In the genomic region with DNA sequence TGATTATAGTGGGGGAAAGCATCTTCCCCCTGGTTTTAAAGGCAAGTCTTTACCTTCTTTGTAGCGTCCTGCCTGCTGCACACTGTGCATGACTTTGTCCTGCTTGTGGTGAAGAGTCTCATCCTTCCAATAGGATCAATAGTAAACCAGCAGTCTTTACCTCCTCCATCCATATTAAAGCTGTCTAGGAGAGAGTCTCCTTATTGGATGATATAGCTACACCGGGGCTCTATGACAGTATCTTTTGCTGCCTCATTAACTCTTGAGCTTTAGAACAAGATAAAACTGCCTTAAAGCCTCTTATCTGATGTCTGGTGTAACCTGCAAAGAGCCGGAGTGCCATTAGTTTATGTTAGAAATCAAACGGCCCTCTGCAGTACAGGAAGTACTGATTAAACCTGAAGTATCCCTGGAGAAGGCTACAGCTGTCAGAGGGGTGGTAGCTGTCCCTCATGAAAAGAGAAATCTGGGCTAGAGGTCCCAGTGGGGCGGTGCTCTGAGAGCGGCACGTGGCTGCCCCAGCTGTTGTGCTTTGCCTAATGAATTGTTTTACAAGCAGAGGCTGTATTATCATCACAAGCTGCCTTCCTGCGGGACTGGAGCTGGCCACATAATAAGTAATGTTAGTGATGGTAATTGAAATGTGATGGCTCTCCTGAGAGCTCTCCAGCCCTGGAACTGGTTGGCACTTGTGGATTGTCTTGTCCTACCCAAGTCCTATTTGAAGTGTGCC, we compare ENCODE assay signal across 7 mouse cellular contexts. TPM values are rescaled to one million over a fixed set of nuclear protein-coding genes. Genes with fewer than 3 reads are reported as not detected.
A peak's percentile ranks its signal among the peaks of the same experiment; 100 is the strongest.
DNase-seq lines count a peak whose midpoint lies in the region; ATAC-seq lines count a peak whose summit lies in the region.

No protein-coding gene starts in this region.

- H3K27ac ChIP-seq in brown adipose tissue, adult 24 weeks (replicated peaks; ENCODE audit: low read depth, low read length): peak overlapping the region; percentile 8; the same call in 1 of the 2 replicates
- no peak overlapping the region for H3K27ac ChIP-seq in embryonic facial prominence, embryonic 15.5 days (replicated peaks)
- H3K27ac ChIP-seq in hindbrain, embryonic 15.5 days (replicated peaks): peak overlapping the region; percentile 45; the same call in 1 of the 2 replicates

- ATAC-seq in embryonic facial prominence, embryonic 15.5 days (ENCODE audit: insufficient number of reproducible peaks, low FRiP score, low TSS enrichment, low read depth): peak; percentile 75; the same call in 1 of the 2 replicates
- ATAC-seq in hindbrain, embryonic 15.5 days (ENCODE audit: low FRiP score, low read depth): peak; percentile 73

- DNase-seq in lung, postnatal 4 days: peak; percentile 32 to 65
- no peak for DNase-seq in spleen, postnatal 10 days (ENCODE audit: low spot score in 2 of 2)
- DNase-seq in right cerebral cortex, postnatal 4 days: no peak
- no peak for DNase-seq in right cerebral cortex, postnatal 10 days (ENCODE audit: low spot score in 2 of 2)

- H3K9ac ChIP-seq in embryonic facial prominence, embryonic 15.5 days: no peak overlapping the region
- no peak overlapping the region for H3K9ac ChIP-seq in hindbrain, embryonic 15.5 days

- H3K4me2 ChIP-seq in embryonic facial prominence, embryonic 15.5 days (replicated peaks): no peak overlapping the region
- peak overlapping the region; percentile 8; the same call in 1 of the 2 replicates for H3K4me2 ChIP-seq in hindbrain, embryonic 15.5 days

- H3K9me3 ChIP-seq in embryonic facial prominence, embryonic 15.5 days (replicated peaks): no peaks in the 10 kb centered on the region
- H3K9me3 ChIP-seq in hindbrain, embryonic 15.5 days: no peaks in the 10 kb centered on the region

- H3K27me3 ChIP-seq in embryonic facial prominence, embryonic 15.5 days: no peaks in the 10 kb centered on the region
- peaks cover 28% of the 10 kb centered on the region for H3K27me3 ChIP-seq in hindbrain, embryonic 15.5 days

- 48% methylated on average over 8 of the region's 8 CpGs for WGBS in embryonic facial prominence, embryonic 15.5 days
- WGBS in hindbrain, embryonic 15.5 days: 19% methylated on average over 8 of the region's 8 CpGs

- peaks cover 3% of the 10 kb centered on the region for H3K4me1 ChIP-seq in brown adipose tissue, adult 24 weeks (ENCODE audit: control insufficient read depth, insufficient read depth, insufficient read length, low read length)
- peaks cover 3% of the 10 kb centered on the region; the same call in 1 of the 2 replicates for H3K4me1 ChIP-seq in embryonic facial prominence, embryonic 15.5 days
- peaks cover 10% of the 10 kb centered on the region for H3K4me1 ChIP-seq in hindbrain, embryonic 15.5 days (replicated peaks)

- H3K36me3 ChIP-seq in embryonic facial prominence, embryonic 15.5 days: no peaks in the 10 kb centered on the region
- H3K36me3 ChIP-seq in hindbrain, embryonic 15.5 days: no peaks in the 10 kb centered on the region

- H3K4me3 ChIP-seq in brown adipose tissue, adult 24 weeks (ENCODE audit: insufficient read depth, low read depth, low read length): no peak overlapping the region
- H3K4me3 ChIP-seq in embryonic facial prominence, embryonic 15.5 days (replicated peaks): no peak overlapping the region
- H3K4me3 ChIP-seq in hindbrain, embryonic 15.5 days: no peak overlapping the region

RNA-seq across cellular contexts. Expression of a gene that starts 36.3 kb away (rescaled TPM):
- 13.7 and 19.7 TPM in 2 replicates for polyA plus RNA-seq in brown adipose tissue, adult 24 weeks (2012; ENCODE audit: insufficient read depth, insufficient read length, missing spikeins)
- polyA plus RNA-seq in embryonic facial prominence, embryonic 15.5 days (2015; fragmentation: Nextera tagmentation; extraction: Ambion mirVana): 19.6 and 21.1 TPM in 2 replicates
- polyA plus RNA-seq in hindbrain, embryonic 15.5 days (2015; fragmentation: Nextera tagmentation; extraction: Ambion mirVana): 31.2 and 32.6 TPM in 2 replicates

RNA-seq across cellular contexts. Expression of a gene that starts 36.7 kb away (rescaled TPM):
- polyA plus RNA-seq in brown adipose tissue, adult 24 weeks (2012; ENCODE audit: insufficient read depth, insufficient read length, missing spikeins): 442 and 528 TPM in 2 replicates
- polyA plus RNA-seq in embryonic facial prominence, embryonic 15.5 days (2015; fragmentation: Nextera tagmentation; extraction: Ambion mirVana): 31.9 and 36.1 TPM in 2 replicates
- 31.0 and 31.2 TPM in 2 replicates for polyA plus RNA-seq in hindbrain, embryonic 15.5 days (2015; fragmentation: Nextera tagmentation; extraction: Ambion mirVana)

Comparison
In these comparisons a context has a peak if more than half of its experiments do, and no peak if none do; other contexts are left out.
1. DNase-seq: peak in lung, postnatal 4 days (2 of 2); none in spleen, postnatal 10 days (0 of 2), right cerebral cortex, postnatal 4 days (single experiment) and right cerebral cortex, postnatal 10 days (0 of 2).
2. RNA of a gene that starts 36.7 kb away (polyA plus RNA-seq): 442 to 528 TPM in brown adipose tissue, adult 24 weeks; 31.9 to 36.1 TPM in embryonic facial prominence, embryonic 15.5 days and 31.0 to 31.2 TPM in hindbrain, embryonic 15.5 days; every median in the first group is over 10 times any median in the second.